Mouse (Mus musculus): ENCODE data around the gene L3mbtl3.

The L3mbtl3 gene

DNA sequence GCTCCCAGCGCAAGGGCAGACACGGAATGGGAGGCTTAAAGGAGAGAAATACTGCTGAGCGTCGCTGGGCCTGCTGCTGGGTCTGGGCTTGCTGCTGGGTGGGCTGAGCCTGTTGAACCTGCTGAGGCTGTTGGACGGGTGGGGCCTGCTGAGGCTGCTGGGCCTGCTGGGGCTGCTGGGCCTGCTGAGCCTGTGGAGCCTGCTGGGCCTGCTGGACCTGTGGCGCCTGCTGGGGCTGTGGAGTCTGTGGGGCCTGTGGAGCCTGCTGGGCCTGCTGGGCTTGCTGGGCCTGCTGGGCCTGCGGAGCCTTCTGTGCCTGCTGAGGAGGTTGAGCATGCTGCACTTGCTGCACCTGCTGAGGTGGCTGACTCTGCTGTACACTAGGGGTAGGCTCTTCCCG lies 95.8 kb downstream of the L3mbtl3 start:
- in situ Hi-C loops (cut with MboI; ENCODE audit: low pct_unique_long_range_greater_than_20kb in 1 of 2, low sequenced_read_pairs in 2 of 2, unreplicated experiment in 1 of 2) = no loop called here

DNA sequence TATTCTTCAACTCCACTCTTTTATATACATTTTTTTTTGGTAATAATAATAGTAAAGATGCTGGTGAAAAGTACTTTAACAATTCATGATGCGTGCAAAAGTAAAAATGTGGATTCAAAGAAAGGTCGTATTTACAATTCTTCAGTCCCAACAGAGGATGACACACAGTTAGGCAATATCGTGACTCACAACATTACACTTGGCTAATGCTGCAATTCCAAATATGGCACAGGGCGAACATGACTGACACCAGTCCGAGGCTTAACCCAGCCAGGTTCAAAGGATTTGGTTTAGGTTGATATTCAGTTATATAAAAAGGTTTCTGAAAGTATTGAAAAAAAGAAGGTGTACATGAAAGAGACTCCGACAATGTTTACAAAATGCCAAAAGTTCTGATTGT lies 100.4 kb downstream of the L3mbtl3 start:
- in situ Hi-C loops (cut with MboI; ENCODE audit: low pct_unique_long_range_greater_than_20kb in 1 of 2, low sequenced_read_pairs in 2 of 2, unreplicated experiment in 1 of 2) = no loop called here

DNA sequence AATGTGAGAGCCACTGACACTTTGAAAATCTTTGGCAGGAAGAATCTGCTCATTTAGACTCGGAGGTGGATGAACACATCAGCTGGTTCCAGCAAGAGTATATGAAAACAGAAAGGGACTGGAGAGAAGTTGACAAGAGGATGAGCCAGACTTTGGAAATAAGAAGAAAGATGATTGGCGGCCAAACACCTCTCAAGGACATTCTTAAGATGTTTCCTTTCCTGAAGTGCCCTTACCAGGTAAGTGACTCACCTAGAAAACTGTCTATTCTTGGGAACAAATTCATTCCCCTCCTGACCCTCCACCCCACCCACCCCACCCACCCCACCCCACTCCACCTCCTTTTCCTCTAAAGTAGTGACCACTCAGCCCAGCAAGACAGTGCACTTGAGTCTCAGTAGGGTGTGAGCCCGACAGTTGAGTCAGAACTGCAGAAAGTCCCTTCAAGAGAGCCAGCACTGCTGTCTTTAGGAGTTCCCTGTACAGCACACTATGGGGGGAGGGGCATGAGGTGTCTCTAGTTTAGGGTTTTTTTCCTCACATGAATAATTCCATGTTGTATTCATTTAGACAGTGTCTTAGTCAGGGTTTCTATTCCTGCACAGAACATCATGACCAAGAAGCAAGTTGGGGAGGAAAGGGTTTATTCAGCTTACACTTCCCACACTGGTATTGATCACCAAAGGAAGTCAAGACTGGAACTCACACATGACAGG lies 111.9 kb downstream of the L3mbtl3 start:
- in situ Hi-C loops (cut with MboI; ENCODE audit: low pct_unique_long_range_greater_than_20kb in 1 of 2, low sequenced_read_pairs in 2 of 2, unreplicated experiment in 1 of 2) = no loop called here

DNA sequence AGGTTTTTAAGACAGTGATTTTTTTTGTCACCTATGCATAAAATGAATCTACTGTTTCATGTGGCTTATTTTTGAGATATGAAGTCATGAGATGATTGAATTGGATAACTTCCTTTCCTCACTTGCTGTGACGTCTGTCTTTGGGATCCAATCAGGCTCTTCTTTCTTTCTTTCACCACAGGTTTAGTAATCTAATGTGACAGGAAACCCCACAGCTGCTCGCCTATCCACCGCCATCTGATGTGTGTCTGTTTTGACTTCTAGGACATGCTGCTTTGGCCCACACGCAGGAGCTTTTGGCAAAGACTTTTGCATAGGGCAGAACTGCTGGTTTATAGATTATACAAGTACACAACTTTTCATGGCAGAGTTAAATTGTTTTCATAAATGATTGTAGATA lies 115.9 kb downstream of the L3mbtl3 start:
- in situ Hi-C loops (cut with MboI; ENCODE audit: low pct_unique_long_range_greater_than_20kb in 1 of 2, low sequenced_read_pairs in 2 of 2, unreplicated experiment in 1 of 2) = no loop called here

DNA sequence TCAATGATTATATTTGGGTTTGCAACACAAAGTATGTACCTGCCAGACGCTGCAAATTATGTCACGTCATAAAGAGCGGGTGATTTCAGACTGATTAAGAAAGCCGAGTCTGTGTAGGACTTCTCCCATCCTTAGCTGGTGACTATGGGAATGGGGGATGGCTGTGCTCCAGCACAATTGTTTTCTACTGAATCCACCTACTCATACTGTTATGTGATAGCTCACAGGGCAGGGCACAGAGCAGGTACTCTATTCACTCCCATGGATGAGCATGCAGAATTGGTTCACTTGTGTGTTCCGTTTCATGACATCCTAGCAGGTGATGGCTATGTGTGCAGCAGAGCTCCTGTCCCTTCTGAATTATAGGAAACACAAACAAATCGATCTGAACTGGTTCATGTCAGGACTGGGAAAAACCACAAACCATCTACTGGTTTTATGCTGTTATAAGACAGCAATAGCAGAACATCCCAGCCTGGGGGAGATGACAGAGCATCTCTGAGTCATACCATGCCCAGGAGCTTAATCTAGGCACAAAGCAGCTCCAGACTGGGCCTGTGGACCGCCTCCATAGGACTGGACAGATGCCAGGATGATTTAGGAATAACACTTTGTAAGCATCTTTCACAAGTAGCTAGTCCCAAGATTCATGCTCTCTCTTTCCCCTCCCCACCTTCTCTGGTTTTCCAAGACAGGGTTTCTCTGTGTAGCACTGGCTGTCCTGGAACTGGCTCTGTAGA lies 126.2 kb downstream of the L3mbtl3 start:
- in situ Hi-C loops (cut with MboI; ENCODE audit: low pct_unique_long_range_greater_than_20kb in 1 of 2, low sequenced_read_pairs in 2 of 2, unreplicated experiment in 1 of 2) = no loop called here

DNA sequence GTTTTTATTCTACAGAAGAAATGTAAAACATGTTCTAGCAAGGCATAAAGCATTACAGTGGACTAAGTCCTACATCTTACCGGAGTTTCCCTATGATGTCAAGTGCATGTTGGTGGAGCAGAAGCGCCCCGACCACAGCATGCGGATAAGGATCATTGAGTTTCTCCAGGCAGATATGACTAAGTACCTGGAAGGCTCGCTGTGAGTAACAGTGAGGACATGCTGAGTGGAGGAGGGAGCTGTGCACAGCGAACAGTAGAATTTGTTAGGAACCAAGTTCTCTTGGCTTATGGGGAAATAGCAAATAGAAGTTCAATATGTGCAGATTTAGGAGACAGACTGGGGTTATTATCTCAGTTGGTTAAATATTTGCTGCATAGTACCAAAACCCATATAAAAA lies 131.3 kb downstream of the L3mbtl3 start:
- in situ Hi-C loops (cut with MboI; ENCODE audit: low pct_unique_long_range_greater_than_20kb in 1 of 2, low sequenced_read_pairs in 2 of 2, unreplicated experiment in 1 of 2) = no loop called here

DNA sequence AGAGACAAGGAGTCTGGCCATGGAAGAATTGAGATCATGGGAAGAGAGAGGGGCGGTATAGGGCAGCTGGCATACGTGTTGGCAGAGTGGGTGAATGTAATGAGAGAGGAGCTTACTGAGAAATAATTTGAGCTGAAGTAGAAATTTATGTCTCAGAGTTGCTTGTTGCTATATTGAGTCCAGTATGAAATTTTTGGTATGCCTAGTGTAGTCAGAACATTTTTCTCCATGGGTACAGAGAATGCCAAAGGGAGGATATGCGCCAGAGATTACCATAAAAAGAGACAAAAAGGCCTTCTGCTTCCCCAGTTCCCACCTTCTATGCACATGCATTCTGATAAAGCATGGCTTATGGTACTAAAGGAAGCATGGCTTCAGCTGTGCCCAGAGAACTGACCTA lies 132.6 kb downstream of the L3mbtl3 start:
- in situ Hi-C loops (cut with MboI; ENCODE audit: low pct_unique_long_range_greater_than_20kb in 1 of 2, low sequenced_read_pairs in 2 of 2, unreplicated experiment in 1 of 2) = no loop called here

DNA sequence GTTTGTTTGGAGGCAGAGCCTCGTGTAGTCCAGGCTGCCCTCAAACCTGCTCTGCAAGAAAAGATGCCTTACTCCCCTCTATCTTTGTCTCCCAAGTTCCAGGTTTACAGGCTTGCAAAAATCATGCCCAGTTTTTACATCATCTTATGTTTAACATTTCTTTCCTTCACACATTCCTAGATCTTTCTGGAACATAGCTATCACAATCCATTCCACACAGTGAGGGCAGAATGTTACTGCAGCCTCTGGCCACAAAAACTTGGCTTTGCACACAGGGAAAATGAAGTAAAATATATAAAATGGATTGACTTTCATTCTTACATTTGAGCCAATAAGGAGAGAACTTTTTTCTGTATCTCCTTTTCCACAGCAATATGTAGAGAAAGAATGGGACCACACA lies 136.7 kb downstream of the L3mbtl3 start:
- in situ Hi-C loops (cut with MboI; ENCODE audit: low pct_unique_long_range_greater_than_20kb in 1 of 2, low sequenced_read_pairs in 2 of 2, unreplicated experiment in 1 of 2) = no loop called here

DNA sequence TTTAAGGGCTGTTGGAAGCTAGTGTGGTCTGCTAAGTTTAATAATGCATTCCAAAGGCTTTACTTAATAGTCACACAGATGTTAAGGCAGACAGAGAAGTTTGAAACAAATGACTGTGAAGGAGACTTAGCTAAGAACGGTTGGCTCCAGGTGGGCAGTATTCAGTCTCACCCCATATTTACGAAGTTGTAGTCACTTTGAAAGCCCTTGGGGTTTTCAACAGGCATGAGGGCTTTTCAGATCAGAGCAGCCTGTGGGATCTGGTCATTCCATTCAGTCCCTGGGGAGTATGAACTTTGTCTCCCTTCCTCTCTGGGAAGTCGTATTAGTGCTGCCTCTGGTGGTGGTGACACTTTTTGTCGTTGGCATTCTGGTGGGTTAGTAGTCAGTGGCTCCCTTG lies 137.2 kb downstream of the L3mbtl3 start:
- in situ Hi-C loops (cut with MboI; ENCODE audit: low pct_unique_long_range_greater_than_20kb in 1 of 2, low sequenced_read_pairs in 2 of 2, unreplicated experiment in 1 of 2) = no loop called here

DNA sequence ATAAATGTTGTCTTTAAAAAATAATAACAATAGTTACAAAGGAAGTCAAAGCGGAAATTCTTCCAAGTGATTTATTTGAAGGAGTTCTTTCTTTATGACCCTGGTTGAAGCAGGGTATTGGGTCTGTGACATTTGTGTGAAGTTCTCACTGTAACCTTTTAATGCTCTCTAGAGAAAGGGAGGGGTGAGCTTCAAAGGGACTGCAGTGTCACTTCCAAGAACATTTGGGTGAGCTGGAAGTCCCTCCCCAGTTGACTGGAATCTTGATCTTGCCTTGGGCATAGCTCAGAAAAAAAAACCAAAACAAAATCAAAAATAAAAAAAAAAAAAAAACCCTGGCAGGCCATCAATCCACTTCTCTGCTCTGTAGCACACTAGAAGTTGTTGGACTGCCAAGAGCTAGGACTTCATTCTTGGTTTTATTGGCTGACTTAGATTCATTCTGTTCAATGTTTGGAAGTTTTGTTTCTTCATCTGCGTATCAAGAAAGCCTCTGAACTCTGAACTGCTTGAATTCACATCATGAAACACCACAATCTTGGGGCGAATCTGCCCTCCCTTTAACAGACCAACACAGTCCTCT lies 143.6 kb downstream of the L3mbtl3 start:
- in situ Hi-C loops (cut with MboI; ENCODE audit: low pct_unique_long_range_greater_than_20kb in 1 of 2, low sequenced_read_pairs in 2 of 2, unreplicated experiment in 1 of 2) = no loop called here

DNA sequence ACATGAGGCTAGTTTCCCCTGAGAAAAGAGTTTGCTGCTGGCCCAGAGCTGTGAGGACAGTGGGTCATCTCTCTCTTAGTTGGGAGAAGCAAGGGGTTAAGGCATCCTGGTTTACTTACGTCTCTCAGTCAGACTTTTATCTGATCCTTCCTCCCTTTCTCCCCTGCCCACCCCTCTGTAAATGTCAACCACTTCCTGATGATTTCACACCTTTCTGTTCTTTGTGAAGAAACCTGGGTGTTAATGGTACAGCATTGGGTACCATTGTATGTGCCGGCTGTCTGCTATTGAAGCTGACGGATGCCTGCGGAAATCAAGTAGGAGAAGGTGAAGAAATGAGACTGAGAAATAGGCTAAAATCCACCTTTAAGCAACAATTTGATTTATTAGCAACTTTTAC lies 146.3 kb downstream of the L3mbtl3 start, which contains the start of gene Samd3:
TSS of gene Samd3 (plus strand) at position 220 of the 400 bp plus-strand sequence.
- in situ Hi-C loops (cut with MboI; ENCODE audit: low pct_unique_long_range_greater_than_20kb in 1 of 2, low sequenced_read_pairs in 2 of 2, unreplicated experiment in 1 of 2) = no loop called here

DNA sequence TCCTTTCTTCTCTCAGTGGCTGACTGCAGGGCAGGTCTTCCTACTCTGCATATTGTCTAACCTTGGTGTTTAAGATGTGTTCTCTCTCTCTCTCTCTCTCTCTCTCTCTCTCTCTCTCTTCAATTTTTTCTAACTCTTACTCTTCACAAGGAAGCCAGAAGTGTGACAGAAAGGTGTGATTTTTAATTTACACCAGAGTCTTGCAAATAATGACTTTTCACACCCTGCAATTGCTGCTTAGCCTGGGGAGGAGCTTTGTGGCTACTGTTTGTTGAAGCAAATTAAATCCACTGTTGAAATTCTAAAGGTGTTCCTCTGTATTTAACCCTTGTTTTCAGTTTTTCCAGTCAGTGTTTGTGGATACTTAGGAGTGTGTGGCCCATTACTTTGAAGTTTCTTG lies 147.6 kb downstream of the L3mbtl3 start:
- in situ Hi-C loops (cut with MboI; ENCODE audit: low pct_unique_long_range_greater_than_20kb in 1 of 2, low sequenced_read_pairs in 2 of 2, unreplicated experiment in 1 of 2) = no loop called here

DNA sequence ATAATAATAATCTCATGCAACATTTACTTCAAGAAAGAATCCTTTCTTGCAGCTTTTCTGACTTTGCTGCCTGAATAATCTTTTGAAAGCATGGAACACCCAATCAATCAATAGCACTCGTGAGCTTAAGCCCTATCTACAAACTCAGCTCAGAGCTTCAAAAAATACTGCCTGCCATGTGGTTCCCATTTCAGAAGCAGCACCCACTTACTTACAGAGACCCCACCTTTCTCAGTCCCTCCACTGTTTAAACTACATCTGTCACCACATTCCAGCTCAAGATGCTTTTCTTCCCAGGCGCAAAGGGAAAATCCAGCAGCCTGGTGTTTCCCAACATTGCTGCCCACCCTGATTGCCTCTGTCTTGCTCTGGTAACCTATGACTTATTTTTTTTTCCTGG lies 149.0 kb downstream of the L3mbtl3 start:
- in situ Hi-C loops (cut with MboI; ENCODE audit: low pct_unique_long_range_greater_than_20kb in 1 of 2, low sequenced_read_pairs in 2 of 2, unreplicated experiment in 1 of 2) = no loop called here

DNA sequence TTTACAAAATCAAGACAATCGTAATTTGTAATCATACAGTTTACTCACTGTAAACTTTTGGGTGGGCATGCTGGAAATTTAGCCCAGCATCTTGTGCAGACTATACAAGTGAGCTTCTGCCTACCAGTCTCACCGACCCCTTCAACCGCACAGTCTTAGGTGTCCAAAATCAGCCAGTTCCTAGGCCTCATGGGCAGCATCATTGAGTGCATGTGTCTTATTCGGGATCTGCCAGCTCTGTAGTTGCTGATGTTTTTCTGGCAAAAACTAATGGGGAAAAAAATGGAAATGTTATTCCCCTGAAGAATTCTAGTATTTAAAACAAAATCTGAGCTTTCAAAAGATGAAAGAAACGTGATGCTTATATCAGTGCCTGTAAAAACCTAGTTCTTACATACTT lies 149.5 kb downstream of the L3mbtl3 start:
- in situ Hi-C loops (cut with MboI; ENCODE audit: low pct_unique_long_range_greater_than_20kb in 1 of 2, low sequenced_read_pairs in 2 of 2, unreplicated experiment in 1 of 2) = no loop called here
